Mouse (Mus musculus) brown adipose tissue, adult 24 weeks (tissue): ENCODE measurements around the gene Tmem270. TPM values are rescaled to one million over a fixed set of nuclear protein-coding genes. Genes with fewer than 3 reads are reported as not detected.
"Not testable (repeated sequence)": the region's sequence is repeated elsewhere in the genome, so short reads cannot be mapped to it uniquely, and the experiment has no call there.

ENCODE experiments used
- H3K27ac ChIP-seq: fragments of 200-500 bp; replicated peaks from 2 replicates; pipeline ENCODE4 v1.5.1; 2012; ENCODE audit warnings: low read depth, mild to moderate bottlenecking, low read length
- H3K4me1 ChIP-seq: fragments of 200-500 bp; 2 replicates; pipeline ENCODE4 v1.6.1; 2012; ENCODE audit warnings: low read length, mixed read lengths; ENCODE audit not compliant: control insufficient read depth, insufficient read depth, insufficient read length
- H3K4me3 ChIP-seq: fragments of 200-500 bp; 2 replicates; pipeline ENCODE4 v1.5.1; 2012; ENCODE audit warnings: low read depth, mild to moderate bottlenecking, low read length, moderate library complexity; ENCODE audit not compliant: insufficient read depth
- polyA plus RNA-seq: library from polyadenylated mRNA; stranded (reverse); fragments of >200 nt; gene quantifications from 2 replicates; pipeline ENCODE4 v1.2.4, GENCODE M21; 2012; ENCODE audit not compliant: missing spikeins, insufficient read depth, insufficient read length

Gene Tmem270
- polyA plus RNA-seq, 1 experiment, result not detected

DNA sequence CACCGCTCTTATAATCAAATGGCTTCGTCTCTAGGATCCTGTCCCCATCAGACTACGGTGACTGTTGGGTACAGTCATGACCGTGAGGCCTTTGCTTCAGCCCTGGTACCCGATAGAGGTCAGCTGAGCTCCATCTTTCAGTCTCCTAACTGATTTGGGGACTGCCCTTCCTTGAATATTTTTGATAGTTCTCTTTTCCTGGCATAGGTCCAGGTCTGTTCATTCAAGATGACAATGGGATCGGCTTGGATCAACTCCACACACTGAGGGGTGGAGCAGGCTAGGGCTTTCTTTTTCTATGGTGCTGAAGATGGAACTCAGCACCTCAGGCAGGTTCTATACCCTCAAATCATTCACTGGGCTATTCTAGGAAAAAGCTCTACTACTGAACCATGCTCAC, 29.5 kb upstream of the Tmem270 start:
- Histone ChIP-seq H3K27ac (no peak overlapping the region), H3K4me3 (no peak overlapping the region), H3K4me1 (no peaks in the 10 kb centered on the region)

DNA sequence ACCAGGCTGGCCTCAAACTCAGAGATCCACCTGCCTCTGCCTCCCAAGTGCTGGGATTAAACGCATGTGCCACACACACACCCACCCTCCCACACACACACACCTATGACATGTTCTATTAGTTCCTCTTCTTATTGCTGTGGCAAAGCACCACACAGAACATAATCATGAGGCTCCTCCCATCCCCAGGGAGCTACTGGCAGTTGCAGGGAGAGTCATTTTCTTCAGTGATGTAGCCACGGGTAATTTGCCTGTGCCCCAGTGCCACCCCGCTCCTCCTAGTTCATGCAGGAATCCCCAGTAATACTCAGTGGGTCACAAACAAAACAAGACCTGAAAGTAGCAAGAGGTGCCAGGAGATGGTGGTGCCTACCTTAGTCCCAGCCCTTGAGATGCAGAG, 28.1 kb upstream of the Tmem270 start:
- H3K4me3 ChIP-seq, result no peak overlapping the region
- H3K27ac ChIP-seq, result no peak overlapping the region

DNA sequence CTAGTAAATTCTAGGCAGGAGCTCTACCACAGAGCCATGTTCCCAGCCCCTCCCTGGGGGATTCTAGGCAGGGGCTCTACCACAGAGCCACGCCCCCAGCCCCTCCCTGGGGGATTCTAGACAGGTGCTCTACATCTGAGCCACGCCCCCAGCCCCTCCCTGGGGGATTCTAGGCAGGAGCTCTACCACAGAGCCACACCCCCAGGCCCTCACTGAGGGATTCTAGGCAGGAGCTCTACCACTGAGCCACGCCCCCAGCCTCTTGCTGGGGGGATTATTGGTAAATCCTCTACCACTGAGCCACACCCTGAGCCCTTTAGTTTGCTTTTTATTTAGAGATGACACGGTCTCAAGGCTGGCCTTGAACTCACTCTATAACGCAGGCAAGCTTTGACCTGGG, 27.2 kb upstream of the Tmem270 start:
- not testable (repeated sequence) for H3K4me1 ChIP-seq, H3K27ac ChIP-seq

More for the DNA sequence above, 28.1 kb upstream of the Tmem270 start:
- no peaks in the 10 kb centered on the region for H3K4me1 ChIP-seq

DNA sequence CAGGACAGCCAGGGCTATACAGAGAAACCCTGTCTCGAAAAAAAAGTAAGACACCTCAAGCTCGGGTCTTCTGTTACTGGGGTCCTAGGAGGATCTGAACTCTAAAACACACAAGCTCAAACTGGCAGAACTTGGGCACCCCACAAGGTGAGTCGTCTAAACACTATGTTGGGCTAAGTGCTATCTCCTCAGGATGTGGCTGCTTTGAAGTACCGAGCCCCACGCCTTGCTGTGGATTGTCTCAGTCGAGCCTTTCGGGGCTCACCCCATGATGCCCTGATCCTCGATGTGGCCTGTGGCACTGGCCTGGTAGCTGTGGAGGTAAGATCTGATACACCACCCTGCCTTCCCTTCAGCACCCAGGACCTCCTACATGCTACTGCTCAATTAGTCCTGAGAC, 26.7 kb upstream of the Tmem270 start:
- no peak overlapping the region for H3K4me3 ChIP-seq
- no peaks in the 10 kb centered on the region for H3K4me1 ChIP-seq
- no peak overlapping the region for H3K27ac ChIP-seq

More for the DNA sequence above, 27.2 kb upstream of the Tmem270 start:
- not testable (repeated sequence) for H3K4me3 ChIP-seq

DNA sequence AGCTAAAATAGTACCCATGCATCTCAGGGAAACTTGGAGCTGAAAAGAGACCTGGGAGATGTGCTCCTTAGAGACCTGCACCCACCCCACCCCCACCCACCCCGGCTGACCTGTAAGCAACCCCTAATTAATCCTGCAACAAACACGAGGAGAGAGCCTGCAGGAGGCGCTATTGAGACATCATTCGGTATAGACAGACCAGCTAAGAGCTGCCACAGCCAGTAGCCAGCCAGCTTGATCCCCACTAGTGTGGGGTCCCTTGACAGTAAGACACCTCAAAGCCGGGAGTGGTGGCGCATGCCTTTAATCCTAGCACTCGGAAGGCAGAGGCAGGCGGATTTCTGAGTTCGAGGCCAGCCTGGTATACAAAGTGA, 26.4 kb upstream of the Tmem270 start:
- Histone ChIP-seq H3K4me1 (no peaks in the 10 kb centered on the region), H3K4me3 (peak overlapping the region; percentile 73), H3K27ac (no peak overlapping the region)

DNA sequence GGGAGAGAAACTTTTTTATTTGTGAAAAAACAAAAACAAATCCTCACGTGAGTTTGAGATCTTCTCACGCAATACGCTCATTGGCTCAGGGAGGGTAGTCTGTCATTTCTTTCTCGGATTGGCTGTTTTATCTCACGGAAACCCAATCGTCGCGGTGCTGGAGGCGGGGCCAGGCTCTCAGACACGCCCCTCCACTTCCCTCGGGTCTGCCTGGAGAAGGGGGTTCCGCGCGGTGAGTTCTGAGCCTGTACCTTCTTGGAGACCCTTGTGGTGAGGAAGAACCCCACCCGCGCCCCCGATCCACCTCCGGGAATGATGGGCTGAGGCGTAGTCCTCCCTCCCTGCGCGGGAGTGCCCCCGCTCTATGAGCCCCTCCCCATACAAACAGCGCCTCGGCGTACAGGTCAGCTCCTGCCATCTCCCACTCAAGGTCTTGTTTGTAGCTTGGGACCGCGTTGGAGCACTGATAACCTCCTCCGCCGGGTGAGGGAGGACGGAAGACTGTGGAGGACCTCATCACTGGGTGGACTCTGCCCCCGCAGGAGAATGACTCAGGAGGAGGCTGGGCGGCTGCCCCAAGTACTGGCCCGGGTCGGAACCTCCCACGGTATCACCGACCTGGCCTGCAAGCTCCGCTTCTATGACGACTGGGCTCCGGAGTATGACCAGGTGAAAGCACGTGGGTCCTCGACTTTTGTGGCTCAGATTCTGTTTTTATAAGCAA, 25.8 kb upstream of the Tmem270 start, which contains the start of gene Mettl27:
TSS of gene Mettl27 (plus strand) at position 190 of the 724 bp plus-strand sequence.
- peak within 1 kb of the TSS; percentile 73 for H3K4me3 ChIP-seq
- no peaks in the 10 kb centered on the region for H3K4me1 ChIP-seq
- no peak within 1 kb of the TSS for H3K27ac ChIP-seq

DNA sequence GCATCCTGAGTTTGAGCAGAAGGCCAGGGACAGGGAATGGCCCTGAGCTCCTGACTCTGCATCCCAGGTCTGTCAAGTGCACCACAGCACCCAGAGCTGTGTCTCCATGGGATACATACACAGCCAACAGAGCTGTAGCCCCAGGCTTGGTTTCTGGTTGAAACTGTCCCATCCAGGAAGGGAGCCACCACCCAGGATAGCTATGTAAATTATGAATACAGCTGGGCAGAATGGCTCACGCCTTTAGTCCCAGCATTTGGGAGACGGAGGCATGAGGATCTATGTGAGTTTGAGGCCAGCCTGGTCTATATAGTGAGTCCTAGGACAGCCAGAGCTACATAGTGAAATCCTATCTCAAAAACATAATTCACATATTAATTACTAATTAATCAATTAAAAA, 23.5 kb upstream of the Tmem270 start:
- H3K27ac ChIP-seq, result no peak overlapping the region
- H3K4me1 ChIP-seq, result no peaks in the 10 kb centered on the region
- H3K4me3 ChIP-seq, result no peak overlapping the region

DNA sequence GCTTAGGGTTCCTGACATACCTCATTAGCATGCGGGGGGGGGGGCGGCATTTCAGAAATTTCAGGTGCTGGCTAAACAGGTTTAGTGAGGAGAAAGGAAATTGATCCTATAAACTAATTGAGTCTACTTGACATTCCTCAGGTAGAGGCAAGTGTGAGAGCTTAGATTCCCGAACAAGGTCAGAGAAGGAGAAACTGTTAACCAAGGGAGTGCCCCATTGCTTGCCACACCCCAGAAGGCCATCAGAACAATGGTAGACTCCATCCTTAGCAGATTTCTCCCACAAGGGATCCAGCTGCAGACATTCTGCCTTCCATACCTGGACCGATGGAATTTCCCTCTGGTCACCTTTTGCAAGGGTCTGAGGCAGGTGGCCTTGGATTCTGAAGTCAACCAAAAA, 20.2 kb upstream of the Tmem270 start:
- no peak overlapping the region for H3K4me3 ChIP-seq
- H3K4me1 ChIP-seq, result no peaks in the 10 kb centered on the region
- no peak overlapping the region for H3K27ac ChIP-seq

DNA sequence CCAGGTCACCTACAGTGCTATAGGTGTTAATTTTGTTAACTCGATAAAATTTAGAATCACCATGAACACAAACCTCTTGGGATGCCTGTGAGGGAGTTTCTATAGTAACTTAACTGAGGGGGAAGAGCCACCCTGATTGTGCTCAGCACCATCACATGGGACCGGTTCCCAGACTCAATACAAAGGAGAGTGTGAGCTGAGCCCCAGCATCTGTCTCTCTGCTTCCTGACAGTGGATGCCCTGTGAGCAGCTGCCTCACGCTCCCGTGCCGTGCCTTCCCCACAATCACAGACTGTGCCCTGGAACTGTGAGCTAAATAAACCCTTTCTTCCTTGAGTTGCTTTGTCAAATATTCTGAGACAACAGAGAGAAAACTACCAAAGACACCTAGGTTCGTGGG, 16.6 kb upstream of the Tmem270 start:
- Histone ChIP-seq H3K4me1 (no peaks in the 10 kb centered on the region), H3K4me3 (no peak overlapping the region), H3K27ac (no peak overlapping the region)

DNA sequence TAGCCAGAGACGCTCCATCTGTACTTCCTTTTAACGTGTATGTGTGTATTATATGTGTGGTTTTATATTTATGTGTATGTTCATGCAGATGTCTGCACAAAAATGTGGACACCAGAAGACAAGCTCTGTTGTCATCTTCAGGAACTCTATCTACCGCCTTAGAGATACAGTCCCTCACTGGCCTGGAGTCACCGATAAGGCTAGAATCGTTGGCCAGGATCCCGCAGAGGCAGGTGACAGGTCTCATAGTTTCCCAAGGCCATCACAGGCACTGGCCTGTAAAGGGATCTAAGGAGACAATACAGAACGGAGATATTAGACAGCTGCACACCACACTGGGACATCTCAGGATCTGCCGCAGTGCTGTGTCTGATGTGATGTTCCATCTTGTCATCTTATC, 14.6 kb upstream of the Tmem270 start:
- H3K4me3 ChIP-seq, result no peak overlapping the region
- no peaks in the 10 kb centered on the region for H3K4me1 ChIP-seq
- H3K27ac ChIP-seq, result no peak overlapping the region

DNA sequence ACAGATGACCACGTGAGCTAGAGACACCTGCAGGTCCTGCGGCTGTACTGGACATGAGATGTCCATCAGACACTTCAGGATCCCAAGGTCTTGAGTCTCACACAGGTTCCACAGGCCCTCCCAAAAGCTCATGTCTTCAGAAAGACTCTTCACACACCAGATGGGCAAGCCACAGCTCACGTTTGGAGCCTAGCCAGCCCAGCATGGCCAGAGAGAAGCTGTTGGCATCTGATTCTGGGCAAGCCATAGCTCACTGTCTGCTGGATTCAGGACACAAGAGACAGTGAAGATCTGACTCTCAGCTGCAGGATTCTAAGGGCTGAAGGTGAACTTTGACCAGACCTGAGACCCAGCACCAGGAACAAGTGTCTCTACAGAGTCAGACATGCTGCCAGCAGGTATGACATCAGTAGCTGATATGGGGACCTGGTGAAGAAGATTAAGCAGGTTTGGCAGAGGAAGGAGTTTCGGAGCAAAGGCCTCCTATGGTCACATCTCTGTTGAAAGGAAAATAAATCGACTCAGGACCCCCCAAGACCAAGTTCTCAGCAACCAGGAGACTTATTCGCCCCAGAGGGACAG, 13.7 kb upstream of the Tmem270 start:
- H3K27ac ChIP-seq, result no peak overlapping the region
- no peak overlapping the region for H3K4me3 ChIP-seq
- no peaks in the 10 kb centered on the region for H3K4me1 ChIP-seq

DNA sequence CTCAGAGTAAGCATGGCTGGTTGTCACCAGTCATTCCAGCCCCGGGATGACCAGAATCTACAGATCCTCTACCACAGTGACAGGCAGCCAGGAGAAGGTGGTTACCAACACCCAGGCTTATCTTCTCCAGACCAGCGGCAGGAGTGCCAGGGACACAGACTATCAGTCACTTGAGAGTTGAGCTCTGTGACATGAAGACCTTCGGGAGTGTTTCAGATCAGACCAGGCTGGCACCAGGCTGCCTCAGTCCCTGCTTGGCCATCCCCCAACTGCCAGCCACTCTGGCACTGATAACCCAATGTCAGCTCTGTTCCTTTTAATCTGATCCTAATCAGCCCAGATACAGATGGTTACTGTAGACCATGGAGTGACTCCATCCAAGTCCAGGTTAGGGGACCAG, 12.6 kb upstream of the Tmem270 start:
- no peaks in the 10 kb centered on the region for H3K4me1 ChIP-seq
- H3K27ac ChIP-seq, result no peak overlapping the region
- H3K4me3 ChIP-seq, result no peak overlapping the region

DNA sequence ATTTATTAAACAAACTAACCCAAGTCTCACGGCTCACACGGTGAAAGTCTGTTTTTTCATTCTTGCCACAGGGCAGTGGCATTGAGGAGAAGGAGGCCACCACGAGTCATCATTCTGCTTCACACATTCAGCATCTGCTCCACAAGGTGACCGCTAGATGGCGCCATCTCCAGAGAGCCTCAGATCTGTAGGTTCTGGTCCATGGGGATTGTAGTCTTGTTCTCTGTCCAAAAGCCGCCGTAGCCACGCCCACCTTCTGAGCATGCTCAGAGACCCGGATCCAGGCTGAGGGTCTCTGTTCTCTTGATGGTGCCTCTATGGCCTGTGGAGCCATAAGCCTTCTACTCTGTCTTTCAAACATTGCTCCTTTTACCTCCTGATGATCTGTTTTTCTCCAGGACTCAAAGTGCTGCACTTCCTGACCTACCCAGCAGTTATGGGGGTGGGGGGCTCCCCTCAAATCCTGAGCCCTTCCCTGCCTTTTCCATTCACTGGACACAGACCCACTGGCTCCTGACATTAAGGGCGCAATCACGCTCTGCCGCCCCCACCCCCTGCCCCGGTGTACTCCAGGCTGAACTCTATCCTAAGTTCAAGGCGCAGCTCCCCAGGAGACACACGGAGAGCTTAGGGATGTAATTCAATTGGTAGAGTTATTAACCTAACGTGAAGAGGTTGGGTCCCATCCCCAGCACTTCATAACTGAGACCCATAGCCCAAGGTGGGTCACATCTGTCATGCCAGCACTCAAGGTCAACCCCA, 11.7 kb upstream of the Tmem270 start:
- no peak overlapping the region for H3K4me3 ChIP-seq
- no peaks in the 10 kb centered on the region for H3K4me1 ChIP-seq
- H3K27ac ChIP-seq, result no peak overlapping the region

DNA sequence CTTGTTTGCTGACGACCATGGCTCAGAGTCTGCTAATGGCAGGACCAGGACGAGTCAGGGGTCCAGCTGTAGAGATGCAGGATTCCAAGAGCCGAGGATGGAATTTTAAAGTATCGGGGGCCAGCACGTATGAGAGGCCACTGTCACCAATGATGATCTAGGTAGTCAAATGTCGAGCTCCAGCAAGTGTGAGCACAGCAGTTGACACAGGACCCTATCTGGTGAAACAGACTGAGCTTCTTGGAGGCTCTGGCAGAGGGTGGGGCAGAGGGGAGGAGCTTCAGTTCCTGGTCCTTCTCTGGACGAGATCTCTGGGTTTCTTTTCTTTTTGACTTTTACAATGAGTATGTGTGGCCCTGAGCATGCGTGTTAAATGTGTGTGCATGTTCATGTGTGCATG, 8.8 kb upstream of the Tmem270 start, which contains the start of gene Cldn13:
TSS of gene Cldn13 (minus strand) at position 216 of the 400 bp plus-strand sequence.
- Histone ChIP-seq H3K4me1 (no peaks in the 10 kb centered on the region), H3K4me3 (no peak within 1 kb of the TSS), H3K27ac (no peak within 1 kb of the TSS)

DNA sequence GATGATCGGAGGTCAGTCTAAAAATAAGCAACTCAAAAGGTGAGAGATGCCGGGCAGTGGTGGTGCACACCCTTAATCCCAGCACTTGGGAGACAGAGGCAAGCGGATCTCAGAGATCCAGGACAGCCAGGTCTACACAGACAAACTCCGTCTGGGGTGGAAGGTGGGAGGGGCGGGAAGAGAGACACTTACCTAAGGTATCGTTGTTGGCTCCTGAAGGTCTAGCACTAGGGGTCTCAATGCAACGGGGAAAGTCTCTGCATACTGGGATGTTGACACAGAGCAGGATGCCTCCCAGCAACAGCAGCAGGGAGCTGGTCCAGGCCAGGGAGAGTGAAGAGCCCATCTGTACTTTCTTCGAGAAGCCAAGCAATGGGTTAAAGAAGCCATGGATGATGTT, 8.0 kb upstream of the Tmem270 start:
- Histone ChIP-seq H3K27ac (no peak overlapping the region), H3K4me3 (no peak overlapping the region), H3K4me1 (no peaks in the 10 kb centered on the region)
